Mouse (Mus musculus) gastrocnemius, adult 8-10 months (tissue): ENCODE measurements around the gene Sema5b. TPM values are rescaled to one million over a fixed set of nuclear protein-coding genes. Genes with fewer than 3 reads are reported as not detected.
"Not testable (repeated sequence)": the region's sequence is repeated elsewhere in the genome, so short reads cannot be mapped to it uniquely, and the experiment has no call there.

Experiments
- DNase-seq, 2 experiments: peaks; one replicate each; pipeline ENCODE4 v3.0.0; 2022; ENCODE audit warnings: low spot score in 2 of 2
- total RNA-seq, 4 experiments: library from RNA; stranded (reverse); gene quantifications; 2 replicates each; pipeline ENCODE4 v1.2.4; 2022

Sema5b gene
- total RNA-seq, 4 experiments from 2014 or later, result 0.05 to 0.13 (median 0.07) TPM; not detected in 1

DNA sequence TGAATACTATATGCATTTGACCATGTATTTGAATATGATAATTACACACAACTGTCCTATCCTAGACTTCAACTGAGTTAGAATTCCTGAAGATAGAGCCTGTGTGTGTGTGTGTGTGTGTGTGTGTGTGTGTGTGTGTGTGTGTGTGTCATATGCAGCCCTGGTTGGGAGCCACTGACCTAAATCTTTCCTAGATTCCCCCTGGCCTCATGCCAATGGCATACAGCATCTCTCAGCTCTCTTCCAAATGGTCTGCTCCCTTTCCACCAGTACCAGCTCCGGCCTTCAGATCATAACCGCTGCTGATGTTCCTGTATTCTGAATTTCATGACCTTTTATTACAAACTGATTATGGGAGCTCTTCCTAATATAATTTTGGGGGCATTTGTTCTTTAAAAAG, 8.4 kb downstream of the Sema5b start:
- DNase-seq, result no peak

GRCm38 (mm10) chr16:35555596-35556482, 14.9 kb downstream of the Sema5b start:
- DNase-seq, result no peak

DNA sequence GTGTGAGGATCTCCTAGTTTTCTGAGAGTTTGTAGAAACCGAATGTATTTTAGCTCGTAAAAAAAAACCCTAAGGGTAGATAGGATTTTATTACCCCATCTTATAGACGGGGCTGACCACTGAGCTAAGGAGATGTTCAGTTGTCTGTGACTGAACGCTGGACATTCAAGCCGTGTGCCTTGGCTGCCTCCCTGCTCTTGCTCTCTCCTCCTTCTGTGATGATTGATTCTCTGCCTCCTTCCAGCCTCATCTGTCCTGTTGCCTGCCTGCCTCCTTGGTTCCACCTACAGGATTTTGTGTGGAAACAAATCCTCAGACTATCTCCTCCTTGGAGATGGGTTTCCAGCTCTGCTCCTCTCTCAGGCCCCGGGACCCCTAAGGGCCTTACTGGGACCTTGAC, 16.1 kb downstream of the Sema5b start:
- DNase-seq, result no peak

DNA sequence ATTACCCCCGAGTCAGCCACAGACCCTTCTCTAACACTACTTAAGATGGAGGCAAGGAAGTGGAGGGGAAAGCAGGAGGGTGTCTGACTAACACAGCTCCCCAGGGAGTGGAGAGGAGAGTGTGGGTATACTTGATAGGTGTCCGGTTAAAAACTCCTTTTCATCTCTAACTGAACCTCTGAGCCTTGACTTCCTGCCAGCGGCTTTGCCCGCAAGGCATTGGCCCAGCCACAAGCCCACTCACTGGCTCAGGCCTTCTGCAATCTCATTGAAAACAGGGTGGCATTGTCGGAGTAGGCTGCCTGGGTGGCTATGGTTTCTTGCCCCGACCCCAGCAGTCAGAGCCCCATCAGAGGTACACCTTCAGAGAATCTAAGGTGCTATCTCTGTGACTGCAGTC, 20.6 kb downstream of the Sema5b start:
- DNase-seq, result no peak

DNA sequence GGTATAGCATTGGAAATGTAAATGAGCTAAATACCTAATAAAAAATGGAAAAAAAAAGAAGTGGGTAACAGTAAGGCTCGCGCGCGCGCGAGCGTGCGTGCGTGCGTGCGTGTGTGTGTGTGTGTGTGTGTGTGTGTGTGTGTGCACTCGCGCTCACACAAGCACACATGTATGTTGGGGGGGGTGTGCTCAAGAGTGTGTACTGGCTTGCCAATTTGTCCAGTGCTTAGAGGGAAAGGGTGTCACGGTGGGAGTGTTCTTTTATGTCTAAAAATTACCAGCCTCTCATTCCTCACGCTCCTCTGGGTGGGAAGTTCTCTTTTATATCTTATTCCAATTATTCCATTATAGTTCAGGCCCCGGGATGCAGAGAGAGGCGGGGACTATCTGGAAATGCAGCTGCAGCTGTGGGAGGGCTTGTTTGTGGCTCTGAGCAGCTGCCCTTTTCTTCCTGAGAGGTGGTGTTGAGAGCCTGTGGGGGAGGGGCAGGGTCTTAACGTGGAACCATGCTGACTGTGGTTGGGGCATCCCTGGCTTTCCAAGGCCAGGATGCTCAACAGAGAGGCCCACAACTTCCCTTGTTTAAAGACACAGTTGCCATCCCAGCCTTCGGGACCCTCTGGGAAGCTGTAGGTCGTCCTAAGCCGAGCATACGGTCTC, 23.4 kb downstream of the Sema5b start:
- DNase-seq, result no peak

GRCm38 (mm10) chr16:35565601-35566000, 24.7 kb downstream of the Sema5b start:
- DNase-seq, result not testable (repeated sequence)

- DNase-seq, result no peak
These were observed 27.4 kb downstream of the Sema5b start for GRCm38 (mm10) chr16:35568225-35568880.

DNA sequence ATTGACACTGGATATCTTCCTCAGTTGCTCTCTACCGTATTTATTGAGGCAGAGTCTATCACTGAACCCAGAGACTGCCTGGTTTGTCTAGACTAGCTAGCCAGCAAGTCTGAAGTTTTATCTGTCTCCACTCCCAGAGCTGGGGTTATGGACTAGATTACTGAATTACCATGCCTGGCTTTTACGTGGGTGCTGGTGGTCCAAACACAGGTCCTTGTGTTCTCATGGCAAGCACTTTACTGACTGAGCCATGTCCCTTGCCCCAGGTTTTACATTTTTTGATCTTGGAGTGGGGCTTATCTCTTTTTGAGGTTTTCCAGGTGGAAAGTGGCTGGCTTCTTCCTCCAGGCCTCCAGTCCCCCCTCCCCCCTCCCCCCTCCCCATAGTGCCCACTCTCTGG, 28.4 kb downstream of the Sema5b start:
- no peak for DNase-seq

GRCm38 (mm10) chr16:35569758-35570157, 28.8 kb downstream of the Sema5b start:
- no peak for DNase-seq

DNA sequence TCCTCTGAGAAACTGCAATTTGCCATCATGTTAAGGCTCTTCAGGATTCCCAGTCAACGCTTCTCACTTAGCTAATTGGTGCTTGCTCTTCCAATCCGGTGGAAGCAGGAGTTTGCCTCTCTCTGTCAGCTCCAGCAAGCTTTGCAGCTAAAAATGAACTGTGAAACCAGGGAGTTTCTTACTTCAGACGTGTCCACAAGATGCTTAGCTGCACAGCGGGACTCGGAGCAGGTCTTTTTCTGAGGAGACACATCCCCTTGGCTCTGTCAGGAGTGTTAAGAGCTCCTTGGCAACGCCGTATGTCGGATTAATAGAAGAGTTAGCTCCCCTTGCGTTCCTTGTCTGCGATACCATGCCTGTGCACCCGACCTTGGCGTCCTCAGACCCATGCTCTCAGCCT, 29.7 kb downstream of the Sema5b start:
- DNase-seq, result no peak

DNA sequence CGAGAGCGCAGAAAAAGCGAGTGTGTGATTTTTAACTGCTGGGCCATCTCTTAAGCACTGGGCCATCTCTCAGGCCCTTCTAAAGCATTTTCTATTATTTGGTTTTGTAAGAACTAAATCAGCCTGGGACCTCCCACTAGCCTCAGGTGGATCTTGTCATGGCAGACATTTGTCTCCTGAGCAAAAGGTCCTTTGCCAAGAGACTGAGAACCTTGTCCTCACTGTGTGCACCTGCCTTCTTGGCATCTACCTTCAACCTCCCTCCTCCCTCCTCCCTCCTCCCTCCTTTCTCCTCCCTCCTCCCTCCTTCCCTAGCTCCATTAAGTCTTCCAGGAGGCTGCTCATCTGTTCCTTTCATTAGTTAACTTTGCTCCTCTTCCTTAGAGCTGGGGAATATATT, 32.6 kb downstream of the Sema5b start:
- DNase-seq, result no peak

DNA sequence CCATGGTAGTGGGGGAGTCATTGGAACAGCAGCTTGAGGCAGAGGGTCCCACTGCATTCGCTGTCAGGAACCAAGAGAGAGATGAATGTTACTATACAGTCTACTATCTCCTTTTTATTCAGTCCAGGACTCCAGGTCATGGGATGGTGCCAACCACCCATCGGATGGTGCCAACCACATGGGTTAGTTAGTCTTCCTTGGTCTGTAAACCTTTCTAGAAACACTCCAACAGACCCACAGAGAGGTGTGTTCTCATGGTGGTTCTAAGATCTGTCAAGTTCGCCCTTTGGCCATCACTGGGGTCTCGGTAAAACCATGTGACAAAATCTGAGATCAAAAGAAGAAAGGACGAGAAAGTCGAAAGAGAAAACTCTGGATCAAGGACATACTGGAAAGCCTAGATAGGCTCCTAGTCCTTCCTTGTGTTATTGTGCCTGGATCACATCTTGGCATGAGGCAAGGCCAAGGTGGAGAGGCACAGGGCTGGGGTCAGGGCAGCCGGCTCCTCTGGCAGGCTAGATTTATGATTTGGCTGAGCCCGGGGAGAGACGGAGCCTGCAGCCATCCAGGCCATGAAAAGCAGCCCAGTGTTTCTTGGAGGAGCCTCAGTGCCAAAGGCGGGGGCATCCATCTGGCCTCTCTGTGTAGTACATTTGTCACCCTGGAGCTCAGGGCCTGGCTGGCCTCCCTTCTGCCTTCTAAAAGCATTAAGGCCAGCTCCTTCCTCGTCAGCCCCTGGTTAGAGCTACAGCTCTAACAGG, 36.4 kb downstream of the Sema5b start:
- peak; percentile 13 to 58 for DNase-seq

DNA sequence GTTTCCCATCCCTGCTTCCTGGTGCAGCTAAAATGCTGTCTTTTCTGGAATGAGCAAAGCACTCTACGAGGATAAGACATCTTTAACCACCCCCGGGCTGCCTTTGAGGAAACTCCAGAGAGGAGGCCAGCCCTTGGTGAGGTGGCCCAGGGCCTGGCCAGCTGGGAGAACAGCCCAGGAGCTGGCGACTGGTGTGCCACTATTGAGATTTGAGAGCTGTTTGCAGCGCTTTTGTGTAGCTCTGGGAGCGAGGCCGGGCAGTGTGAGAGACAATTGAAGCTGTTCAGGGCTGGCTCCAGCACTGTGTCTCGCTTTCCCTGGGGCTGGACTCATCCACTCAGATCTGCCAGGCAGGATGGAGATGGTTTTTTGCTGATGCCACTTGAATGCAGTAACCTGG, 40.4 kb downstream of the Sema5b start:
- no peak for DNase-seq

GRCm38 (mm10) chr16:35583551-35584080, 42.7 kb downstream of the Sema5b start:
- DNase-seq, result no peak

DNA sequence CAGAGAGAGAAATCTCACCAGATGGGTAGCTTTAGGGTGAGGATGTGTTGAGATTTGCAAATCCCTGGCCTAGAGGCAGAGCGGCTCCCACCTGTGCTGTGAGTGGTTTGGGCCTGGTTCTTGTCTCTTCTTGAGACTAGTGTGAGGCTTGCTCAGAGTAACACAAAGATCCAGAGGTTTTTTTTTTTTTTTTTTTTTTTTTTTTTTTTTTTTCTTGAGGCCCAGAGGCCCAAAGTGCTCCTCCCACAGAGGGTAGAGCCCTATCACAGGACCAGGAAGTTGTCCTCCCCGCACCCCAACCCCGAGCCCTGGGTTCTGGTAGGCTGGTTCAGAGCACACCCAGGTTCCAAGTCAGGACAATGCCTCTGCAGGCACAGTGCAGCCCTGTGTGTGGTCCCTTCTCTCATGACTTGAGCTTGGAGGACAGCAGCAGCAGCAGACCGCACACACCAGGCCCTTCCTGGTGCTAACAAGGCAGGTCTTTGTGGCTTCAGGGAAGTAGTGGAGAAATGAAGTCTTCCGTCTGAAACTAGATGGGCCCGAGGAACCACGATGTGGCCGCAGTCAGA, 44.3 kb downstream of the Sema5b start:
- no peak for DNase-seq

DNA sequence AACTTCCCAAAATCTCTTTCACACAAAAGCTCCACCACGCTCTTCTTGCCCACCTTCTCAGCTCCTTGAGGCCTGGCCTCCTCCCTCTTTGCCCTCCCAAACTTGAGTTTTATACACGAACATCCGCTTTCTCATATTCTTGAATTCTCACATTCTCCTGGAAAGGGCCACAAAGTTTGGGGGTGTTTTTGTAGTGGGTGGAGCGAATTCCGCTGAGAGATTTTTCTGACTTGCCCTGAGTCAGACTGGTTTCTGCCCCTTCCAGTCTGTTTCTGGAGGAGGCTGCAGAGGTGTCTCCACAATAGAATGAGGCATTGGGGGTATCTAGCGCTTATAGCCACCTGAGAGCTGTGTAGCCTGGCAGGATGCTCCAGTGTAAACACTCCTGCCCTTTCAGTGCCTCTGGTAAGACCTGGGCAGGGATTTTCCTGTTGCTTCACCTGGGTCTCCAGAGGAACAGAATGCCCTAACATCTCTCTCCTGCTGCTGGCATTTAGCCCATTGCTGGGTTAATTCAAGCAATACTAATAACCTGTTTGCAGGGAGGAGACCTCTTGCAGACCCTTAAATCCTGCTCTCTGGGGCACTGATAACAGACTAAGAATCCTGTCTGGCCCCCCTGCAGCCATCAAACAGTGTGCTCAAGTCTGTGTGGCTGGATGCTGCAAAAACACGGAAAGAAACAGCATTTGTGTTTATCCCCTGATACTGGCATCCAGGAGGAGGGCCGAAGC, 46.3 kb downstream of the Sema5b start:
- DNase-seq, result no peak

DNA sequence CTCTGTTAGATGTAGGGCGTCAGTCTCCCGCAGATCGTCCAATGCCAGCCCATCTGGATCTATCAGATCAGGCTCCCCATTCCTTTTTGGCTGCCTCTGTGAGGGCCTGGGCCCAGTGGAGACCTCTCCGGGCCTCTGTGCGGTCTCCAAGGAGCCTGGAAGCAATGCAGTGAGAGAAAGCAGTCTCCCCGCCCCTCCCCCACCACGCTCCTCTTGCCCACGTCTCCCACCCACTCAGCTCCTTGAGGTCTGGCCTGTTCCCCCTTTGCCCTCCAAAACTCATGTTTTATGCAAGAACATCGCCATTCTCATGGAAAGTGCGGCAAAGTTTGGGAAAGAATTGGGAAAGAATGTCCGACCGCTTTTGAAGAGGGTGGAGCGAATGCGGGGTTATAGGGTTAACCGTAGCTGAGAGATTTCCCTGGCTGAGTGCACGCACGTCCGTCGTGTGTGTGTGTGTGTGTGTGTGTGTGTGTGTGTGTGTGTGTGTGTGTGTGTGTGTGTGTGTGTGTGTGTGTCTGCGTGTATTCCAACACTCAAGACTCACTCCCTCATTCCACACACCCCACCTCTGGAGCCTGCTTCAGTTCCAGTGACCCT, 47.0 kb downstream of the Sema5b start:
- DNase-seq, result no peak

- DNase-seq, result no peak
These were observed 47.8 kb downstream of the Sema5b start for GRCm38 (mm10) chr16:35588731-35589151.

GRCm38 (mm10) chr16:35591756-35592155, 50.8 kb downstream of the Sema5b start:
- DNase-seq, result no peak
